Mouse (Mus musculus): ENCODE data around the gene Zfp386.
"Not testable (repeated sequence)": the region's sequence is repeated elsewhere in the genome, so short reads cannot be mapped to it uniquely, and the experiment has no call there.

Gene Zfp386

DNA sequence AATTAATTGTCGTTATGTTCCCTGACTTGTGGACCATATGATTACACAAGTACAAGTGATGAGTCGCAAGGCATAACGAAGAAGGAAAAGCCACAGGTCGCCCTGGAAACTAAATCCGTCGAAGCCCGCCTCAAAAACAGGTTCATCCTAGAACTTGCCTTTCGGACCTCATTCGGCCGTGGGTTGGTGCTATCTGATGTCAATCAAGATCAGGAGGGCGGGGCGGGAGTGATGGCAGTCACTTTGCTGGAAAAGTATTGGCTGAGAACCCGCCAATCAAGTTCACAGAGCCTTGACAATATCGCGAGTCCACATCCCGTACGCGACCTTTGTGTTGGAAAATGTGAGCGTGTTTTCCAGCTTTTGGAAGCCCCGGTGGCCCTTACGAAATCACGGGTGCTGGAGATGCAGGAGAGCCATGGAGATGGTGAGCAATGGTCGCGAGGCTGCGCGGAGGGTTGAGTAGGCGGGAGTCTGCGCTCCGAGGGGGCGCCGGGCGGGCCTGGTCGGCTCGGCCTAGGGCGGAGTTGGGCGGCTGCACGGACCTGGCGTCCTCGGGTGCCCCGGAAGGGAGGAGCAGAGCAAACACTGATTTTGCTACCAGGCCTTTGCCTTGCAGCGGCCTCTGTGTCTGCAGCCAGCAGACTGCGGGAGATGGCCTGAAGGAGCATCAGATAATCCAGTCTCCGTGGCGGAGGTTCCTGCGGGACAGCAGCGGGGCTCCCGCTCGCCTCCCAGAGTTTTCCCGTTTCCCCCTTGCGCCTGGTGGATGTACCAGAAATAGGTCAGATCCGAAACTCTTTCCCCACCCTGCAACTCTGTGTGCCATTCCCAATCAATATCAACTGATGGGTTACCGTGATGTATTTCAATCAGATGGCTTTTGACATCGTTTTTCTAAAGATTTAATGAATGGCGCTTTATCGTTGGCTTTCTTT, at the start of gene Zfp386:
Gene Zfp386, plus strand, starts transcription at position 285 of the 938 bp plus-strand sequence.
- peak; percentile 100 for DNase-seq (ENCODE audit: low spot score)

DNA sequence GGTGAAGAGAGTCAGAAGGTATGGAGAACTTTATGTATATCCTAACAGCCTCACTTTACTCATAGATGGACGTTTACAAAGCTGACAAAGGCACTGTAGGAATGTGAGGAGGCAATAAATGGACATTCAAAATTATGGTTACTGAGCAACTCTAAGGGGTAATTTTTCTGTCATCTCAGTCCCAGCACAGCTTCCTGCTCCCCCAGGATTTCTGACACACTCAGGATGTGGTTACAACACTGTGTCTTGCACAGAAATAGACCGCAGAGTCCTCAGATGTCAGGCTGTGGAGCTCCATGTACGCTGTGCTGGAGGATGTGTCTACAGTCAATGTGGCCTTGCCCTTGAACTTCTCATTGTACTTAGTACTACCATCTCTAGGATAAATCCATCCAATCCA, 47.7 kb upstream of the Zfp386 start:
- not testable (repeated sequence) for DNase-seq (ENCODE audit: low spot score)

DNA sequence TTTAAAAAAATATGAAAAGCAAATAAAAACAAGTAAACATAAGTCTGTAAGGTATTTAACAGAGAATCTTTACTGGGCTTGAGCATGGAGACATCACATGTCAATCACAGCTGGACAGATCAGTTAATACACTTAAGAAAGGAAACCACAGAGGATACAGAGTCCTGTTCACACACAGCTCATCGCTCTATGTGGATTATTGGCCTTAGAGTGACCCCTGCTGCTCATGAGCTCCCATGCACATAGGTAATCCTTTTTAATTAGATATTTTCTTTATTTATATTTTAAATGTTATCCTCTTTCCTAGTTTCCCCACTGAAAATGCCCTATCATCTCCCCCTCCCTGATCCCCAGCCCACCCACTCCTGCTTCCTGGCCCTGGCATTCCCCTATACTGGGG, 44.6 kb upstream of the Zfp386 start:
- not testable (repeated sequence) for DNase-seq (ENCODE audit: low spot score)

DNA sequence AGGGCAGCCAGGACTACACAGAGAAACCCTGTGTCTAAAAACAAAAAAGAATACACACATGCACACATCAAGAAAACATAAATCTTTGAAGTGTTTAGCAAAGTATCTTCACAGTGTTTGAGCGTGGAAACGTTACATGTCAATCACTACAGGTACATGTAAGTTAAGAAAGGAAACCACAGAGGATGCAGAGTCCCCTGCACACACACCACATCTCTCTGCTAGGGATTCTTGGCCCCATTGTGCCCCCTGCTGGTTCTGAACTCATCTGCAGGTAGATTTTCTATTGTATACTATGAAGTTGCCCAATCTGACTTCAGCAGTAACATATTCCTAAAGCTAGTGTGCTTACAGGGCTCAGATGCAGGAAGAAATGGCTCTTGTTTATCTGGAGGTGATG, 36.7 kb upstream of the Zfp386 start:
- DNase-seq (ENCODE audit: low spot score) = no peak

DNA sequence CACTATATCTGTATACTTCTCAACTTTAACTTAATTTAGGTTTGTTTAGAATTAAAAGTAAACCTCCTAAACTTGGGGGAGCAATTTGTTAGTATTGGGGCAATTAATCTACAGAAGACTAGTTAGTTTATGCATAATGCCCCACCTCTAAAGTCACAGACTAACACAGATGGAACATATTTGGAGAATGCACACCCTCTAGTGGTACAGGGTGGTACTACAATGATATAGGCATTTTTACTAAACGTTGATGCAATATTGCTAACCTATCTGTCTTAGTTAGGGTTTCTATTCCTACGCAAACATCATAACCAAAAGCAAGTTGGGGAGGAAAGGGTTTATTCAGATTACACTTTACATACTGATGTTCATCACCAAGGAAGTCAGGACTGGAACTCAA, 19.4 kb upstream of the Zfp386 start:
- peak; percentile 71 for DNase-seq (ENCODE audit: low spot score)

DNA sequence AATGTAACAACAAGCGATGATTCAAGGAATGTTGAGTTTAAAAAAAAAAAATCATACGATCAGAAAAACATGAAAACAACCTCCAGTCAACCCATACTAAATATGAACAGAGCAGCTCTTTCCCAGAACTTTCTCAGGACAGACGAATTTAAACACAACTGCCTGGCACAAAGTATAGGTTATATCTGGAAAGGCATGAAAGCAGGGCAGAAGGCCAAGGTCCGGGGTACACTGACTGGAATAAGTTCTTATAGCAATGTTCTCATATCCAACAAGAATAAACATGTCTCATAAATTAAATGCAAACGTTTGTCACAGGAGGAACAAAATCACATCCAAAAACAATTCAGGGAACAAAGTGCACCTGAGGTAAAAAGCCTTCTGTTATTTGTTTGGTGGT, 12.2 kb upstream of the Zfp386 start:
- DNase-seq (ENCODE audit: low spot score) = no peak

DNA sequence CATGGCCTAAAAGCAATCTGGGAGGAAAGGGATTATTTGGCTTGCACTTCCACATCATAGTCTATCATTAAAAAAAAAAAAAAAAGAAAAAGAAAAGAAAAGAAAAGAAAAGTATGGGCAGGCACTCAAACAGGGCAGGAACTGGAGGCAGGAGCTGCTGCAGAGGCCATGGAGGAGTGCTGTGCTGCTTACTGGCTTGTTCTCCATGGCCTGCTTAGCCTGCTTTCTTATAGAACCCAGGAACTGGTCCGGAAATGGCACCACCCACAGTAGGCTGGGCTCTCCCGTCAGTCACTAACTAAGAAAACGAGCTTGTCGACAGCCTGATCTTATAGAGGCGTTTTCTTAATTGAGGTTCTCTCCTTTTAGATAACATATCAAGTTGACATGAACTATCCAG, 2.7 kb upstream of the Zfp386 start:
- no peak for DNase-seq (ENCODE audit: low spot score)

DNA sequence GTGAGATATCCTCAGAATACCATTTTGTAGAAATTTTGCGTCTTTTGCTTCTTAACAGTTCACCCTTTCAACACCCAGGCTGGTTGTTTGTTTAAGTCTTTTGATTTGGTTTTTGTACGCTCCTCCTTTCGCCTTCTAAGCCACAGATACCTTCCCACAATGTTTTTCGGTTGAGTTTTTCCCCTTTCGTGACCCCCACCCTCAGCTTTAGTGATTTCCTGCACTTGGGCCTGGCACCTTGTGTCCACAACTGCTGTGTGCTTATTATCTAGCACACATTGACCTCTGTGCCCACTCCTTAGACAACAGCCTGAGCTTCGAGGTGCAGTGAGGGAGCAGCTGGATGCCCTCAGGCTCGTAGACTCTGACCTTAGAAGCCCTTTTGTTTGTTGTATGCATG, 1.2 kb downstream of the Zfp386 start:
- peak; percentile 70 for DNase-seq (ENCODE audit: low spot score)

DNA sequence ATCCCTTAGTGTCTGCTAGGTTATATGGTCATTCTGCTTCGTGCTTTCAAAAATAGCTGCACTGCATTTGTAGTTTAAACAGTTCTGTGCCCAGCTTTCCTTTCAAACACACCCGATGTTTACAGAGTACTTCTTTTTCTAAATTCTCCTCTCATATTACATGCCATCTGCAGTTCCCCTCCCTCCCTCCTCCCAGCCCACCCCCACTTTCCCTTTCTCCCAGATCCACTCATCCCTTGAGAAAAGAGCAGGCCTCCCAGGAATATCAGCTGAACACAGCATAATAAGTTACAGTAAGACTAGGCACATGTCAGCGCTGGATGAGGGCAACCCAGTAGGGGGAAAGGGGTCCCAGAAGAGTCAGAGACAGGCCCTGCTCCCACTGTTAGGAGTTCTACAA, 1.7 kb downstream of the Zfp386 start:
- DNase-seq (ENCODE audit: low spot score) = peak; percentile 82

DNA sequence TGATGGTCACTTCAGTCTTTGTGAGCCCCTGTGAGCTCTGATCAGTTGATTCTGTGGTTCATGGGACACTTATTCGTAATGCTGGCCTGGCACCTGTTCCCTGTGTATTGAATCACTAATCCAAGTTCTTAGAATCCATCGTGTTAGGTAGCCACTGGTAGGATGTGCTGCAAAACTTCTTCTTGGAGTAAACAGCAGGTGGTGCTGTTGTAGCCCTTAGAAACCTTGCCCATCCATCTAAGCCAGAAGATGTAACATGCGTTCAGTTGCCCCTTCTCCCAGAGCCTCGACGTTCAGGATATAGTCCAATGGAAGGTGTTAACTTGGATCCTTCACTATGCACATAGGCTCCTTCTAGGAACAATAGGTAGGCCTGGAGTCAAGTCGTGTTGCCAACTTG, 2.2 kb downstream of the Zfp386 start:
- peak; percentile 69 for DNase-seq (ENCODE audit: low spot score)

DNA sequence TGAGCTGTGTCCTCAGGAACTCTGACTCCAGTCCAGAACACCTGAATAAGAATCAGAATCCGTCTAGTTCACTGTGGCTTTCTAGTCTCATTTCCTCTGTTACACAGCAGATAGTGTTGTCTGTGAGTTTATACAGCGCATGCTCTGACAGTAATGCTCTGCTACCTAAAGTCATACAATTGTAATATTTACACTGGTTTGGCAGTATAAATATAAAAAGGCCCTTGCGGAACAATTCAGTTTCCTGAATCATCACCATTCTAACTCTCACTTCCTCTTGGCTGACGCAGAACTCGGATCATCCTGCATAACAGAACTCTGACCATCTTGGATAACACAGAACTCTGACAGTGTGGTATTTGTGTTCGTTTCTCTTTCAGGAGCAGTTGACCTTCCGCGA, 6.8 kb downstream of the Zfp386 start:
- DNase-seq (ENCODE audit: low spot score) = no peak

DNA sequence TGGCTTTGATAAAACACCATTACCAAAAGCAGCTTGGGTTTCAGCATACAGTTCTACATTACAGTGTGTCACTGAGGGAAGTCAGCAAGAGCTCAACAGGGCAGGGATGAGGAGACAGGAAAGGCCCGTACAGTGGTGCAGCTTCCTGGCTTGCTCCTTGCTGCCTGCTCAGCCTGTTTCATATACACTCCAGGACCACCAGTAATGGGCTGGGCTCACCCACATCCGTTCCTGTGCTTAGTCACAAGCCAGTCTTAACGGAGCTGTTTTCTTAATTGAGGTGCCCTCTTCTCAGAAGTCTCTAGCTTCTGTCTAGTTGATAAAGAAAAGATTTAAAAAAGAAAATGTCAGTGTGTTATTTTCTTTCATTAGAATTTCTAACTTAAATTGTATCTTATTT, 8.6 kb downstream of the Zfp386 start:
- no peak for DNase-seq (ENCODE audit: low spot score)

DNA sequence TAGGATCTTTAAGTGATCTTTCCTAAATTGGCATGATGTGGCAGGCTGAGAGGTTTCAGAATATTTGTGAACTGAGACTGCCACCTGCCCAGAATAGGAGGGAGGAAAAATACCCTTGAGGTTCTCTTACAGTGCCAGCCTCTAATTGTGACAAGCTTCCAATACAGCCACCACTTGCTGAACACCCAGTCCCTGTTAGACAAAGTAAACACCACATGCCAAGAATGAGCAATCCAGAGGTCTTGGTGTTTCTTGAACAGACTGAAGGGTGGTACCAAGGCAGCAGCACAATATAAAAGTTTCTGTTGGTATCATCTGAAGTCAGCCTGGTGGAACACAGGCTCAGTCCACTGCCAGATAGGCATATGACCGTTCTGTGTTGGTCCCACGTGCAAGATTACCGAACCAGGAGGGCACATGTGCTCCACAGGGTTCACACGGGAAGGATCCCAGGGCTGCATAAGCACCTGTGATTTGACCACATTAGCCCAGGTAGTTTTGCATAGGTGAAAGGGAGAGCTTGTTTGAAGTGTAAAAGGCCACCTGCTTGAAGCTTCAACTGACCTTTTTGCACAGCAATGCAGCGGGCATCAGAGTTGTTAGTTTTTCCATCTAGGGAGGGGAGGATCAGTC, 14.2 kb downstream of the Zfp386 start:
- no peak for DNase-seq (ENCODE audit: low spot score)

DNA sequence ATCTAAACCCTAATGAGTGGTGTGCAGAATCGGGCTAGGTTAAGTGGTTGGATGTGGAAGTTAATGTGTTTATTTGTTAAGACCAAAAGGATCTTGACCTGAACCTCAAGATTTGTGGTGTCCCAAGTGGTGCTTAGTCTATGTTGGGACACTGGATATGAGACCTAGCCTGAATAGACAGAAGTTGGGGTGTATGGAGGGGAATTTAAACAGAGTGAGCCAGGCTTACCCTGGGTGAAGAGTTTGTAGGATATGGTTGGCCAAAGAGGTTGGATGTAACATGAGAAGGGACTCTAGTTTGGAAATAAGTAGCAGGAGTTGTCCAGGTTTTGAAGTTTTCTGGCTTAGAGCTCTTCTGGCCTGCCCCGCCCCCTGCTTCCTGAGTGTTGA, 14.7 kb downstream of the Zfp386 start:
- DNase-seq (ENCODE audit: low spot score) = peak; percentile 32

DNA sequence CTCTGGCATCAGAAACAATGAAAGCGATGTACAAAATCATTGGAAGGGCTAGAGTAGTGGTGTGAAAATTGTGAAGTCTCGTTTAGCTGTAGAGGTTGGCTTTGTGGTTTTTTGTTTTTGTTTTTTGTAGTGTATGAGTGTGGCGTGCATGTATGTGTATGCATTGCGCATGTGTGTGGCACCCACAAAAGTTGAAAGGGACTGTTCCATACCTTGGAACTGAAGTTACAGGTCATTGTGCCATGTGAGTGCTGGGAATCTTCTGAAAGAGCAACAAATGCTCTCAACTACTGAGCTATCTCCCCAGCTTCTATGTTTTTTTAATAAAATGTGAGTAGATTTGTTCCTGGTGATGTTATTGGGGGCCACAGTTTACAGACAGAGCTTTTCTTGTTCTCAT, 15.5 kb downstream of the Zfp386 start:
- no peak for DNase-seq (ENCODE audit: low spot score)

DNA sequence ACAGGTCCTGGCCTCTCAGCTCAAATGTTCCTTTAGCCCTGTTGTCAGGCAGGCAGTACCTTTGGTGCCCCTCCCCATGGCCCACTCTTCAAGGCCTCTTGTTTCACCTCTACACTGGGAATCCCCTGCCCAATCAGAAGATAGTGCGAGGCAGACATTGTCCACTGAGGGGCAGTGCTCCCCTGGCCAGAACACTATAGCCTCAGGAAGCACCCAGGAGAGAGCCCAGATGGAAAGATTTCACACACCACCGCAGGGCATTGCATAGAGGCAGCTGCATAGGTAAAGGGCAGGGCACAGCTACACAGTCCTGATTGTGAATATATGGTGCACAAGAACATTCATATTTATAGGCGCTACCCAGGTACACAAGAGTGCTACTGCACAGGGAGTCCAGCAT, 23.5 kb downstream of the Zfp386 start:
- DNase-seq (ENCODE audit: low spot score) = peak; percentile 60

DNA sequence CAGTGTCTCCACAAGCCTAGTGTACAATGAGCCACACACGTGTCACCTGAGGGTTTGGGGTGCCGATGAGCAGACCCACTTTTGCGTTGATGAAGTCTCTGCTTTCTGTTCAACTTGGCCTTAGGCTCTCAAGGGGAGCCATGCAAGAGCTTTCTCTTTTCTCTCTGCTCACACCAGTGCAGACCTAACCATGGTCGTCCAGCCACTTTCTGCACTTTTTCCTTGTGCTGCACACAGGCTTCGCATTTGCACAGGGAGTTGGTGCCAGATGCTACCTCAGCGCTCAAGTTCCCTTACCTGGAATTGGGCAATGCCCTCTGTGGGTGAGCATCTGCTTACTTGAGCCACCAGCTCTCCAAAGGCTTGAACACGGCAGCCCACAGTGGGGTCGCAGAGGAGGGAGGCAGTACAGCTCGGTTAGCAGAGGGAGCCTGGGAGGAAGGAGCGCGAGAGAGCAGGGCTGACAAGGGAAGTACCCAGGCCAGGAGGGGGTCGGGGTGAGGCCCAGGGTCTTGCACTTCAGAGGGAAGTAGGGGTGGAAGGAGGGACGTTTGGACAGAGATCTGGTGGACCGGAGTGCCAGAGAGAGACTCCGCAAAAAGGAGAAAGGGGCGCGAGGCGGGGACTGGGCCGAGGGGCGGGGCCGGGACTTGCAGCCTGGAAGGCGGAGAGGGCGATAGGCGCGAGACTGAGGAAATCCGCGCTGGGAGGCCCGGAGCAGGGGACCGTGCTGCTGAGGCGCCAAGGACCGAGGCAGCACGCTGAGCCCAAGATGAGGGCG, 29.7 kb downstream of the Zfp386 start, which contains the start of gene Vipr2:
Gene Vipr2, plus strand, starts transcription at position 653 of the 781 bp plus-strand sequence.
- DNase-seq (ENCODE audit: low spot score) = no peak

DNA sequence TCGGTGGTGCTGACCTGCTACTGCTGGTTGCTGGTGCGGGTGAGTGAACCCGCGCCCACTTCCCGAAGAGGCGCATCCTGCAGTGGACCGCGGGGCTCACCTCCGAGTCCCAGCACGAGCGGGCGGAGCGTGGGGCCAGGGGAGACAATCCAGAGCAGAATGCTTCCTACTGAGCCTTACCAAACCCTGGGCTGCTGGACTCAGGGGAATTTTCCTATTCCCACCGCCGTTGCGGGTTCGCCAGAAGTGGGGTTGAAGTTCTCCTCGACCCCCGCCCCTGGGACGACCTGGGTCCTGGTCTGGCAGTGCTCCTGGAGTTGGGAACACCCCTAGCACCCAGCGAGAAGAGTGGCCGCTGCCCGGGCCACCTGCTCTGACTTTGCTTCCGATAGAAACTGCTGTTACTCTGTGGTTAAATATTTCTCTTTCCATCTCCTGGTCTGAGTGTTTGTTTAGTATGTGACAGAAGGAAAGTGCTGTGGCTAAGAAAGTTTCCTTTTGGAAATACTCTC, 30.4 kb downstream of the Zfp386 start:
- DNase-seq (ENCODE audit: low spot score) = no peak

DNA sequence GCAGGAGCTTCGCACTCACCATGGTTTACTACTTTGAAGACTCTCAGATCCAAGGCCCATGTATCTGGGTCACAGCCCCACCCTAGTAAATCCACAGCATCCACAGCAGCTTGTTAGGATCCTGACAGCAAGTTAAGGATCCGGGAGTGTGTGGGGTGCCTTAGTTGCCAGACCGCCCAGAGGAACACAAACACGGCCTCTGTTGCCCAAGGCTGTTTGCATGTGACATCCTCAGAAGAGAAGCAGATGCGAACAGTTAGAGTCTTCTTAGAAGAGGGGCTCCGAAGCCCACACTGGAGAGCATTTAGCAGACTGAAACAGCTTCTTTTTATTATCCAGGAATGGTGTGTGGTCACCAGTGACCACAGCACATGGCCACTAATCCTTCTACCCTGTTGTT, 35.6 kb downstream of the Zfp386 start:
- DNase-seq (ENCODE audit: low spot score) = no peak

DNA sequence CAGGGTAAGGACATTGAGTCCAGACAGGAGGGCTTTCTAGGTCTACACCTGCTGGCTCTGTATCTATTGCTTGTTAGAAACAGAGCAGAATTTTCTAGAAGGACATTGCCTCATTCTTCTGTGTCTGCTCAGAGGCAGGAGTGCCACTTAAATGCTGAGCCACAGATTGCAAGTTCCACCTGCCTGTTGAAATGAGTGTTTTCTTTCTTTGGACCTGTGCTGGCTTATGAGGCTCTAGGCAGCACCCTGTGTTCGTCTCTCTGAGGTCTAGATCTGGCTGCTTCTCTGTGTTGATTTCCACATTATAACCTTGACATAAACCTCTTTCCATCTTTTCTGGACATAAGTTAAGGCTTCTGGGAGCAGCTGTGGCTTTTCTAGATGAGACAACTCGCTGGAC, 36.8 kb downstream of the Zfp386 start:
- no peak for DNase-seq (ENCODE audit: low spot score)

DNA sequence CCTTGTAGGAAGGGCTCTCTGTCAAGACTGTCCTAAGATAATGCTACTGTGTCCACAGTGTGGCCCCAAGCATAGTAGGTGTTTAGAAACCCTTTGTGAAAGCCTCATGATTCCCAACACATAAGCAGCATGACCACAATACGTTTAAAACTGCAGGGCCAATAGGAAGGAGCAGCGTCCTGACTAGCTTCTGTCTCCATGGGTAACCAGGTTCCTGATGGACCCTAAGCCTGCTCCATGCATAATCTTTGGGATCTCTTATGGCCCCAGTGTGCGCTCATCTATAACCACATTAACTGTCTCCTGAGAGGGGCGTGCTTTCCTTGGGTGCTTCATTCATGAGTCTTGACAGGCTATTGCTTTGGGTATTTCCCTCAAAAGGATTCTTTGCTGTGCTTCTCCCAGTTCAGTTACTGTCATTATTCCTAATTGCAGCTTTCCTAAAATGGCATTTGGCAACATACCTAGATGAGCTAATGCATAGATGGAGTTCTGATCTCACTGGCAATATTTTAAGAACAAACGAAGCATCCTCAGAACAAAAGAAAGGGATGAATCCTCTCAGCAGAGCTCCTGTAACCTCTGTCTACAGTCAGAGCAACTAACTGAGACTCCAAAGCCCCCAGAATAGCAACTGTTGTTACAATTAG, 39.6 kb downstream of the Zfp386 start:
- no peak for DNase-seq (ENCODE audit: low spot score)

DNA sequence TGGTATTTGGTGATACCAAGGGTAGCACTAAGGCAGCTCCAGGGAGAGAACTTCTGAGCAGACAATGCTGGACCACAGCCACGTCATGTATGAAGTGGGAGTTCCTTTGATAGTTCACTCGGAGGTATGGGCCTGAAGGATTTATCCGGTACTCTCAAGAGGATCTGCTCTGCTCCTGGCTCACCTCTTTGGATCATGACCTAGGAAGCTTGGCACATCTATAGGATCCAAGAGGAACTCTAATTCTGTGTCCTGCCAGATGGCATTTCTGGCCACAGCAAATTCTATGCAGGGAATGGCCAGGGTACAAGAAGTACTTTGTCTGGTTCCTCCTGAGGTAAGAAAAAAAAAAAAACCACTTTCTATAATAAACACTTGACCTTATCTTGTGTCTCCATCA, 42.3 kb downstream of the Zfp386 start:
- no peak for DNase-seq (ENCODE audit: low spot score)

Measured in adipocyte (in vitro differentiated cells).